Mouse (Mus musculus): Measurements from ENCODE around the gene Itga1.

GRCm38 (mm10) chr13:115101355-115102191 lies at the start of gene Itga1, which contains the start of gene Gm49395:
- TF ChIP-seq CTCF (conservative IDR thresholded peaks at IDR 0.05; ENCODE audit: low read length), result no peak
- no peak for TF ChIP-seq POU5F1 (IDR thresholded peaks at IDR 0.05; ENCODE audit: borderline replicate concordance, low read length)
